Mouse (Mus musculus): ENCODE measurements at regions not wholly inside any gene's neighbourhood (a gene's known extent, or its start where the extent isn't known, plus 50 kb on each side); places are given as distances from the start of the nearest gene placed in this dataset.

DNA sequence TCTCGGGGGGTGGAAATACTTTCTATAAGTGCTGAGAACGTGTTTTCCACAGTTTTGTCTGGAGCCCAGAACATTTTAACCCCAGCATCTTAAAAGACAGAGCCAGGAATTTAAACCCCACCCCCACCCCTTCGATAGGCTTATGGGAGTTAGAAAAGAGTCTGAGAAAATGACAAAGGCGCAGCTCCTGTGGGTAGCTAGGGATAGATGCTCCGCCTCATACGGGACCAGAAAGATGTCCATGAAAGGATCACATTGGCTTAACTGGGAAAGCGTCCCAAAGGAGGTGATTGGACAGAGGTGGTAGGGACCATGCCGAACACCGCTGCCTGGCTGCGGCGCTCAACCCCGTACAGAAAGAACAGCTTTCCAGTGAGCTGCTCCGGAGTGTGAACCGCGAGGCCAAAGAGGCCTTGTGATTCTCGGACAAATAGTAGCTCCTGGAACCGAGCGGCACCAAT lies 50.6 kb upstream of the Kdm7a start:
- TF ChIP-seq POLR2A (IDR thresholded peaks at IDR 0.05; ENCODE audit: control insufficient read depth in 1 of 2, insufficient read depth in 1 of 2, low read depth in 1 of 2, low read length in 2 of 2, poor library complexity in 1 of 2) (no peak), CTCF (IDR thresholded peaks at IDR 0.05 in 2 of 3, conservative IDR thresholded peaks at IDR 0.05 in 1 of 3; ENCODE audit: control insufficient read depth in 1 of 3, insufficient read depth in 1 of 3, low read depth in 2 of 3, low read length in 3 of 3, poor library complexity in 1 of 3, severe bottlenecking in 1 of 3) (no peak), E2F4 (IDR thresholded peaks at IDR 0.05; ENCODE audit: borderline replicate concordance, low read depth, low read length) (no peak), USF1 (IDR thresholded peaks at IDR 0.05; ENCODE audit: low read depth, low read length) (no peak), TBP (IDR thresholded peaks at IDR 0.05; ENCODE audit: low read depth, low read length) (no peak)

Data from MEL (cell line).